Mouse (Mus musculus): ENCODE measurements around the gene Wdr90. TPM values are rescaled to one million over a fixed set of nuclear protein-coding genes. Genes with fewer than 3 reads are reported as not detected.

The Wdr90 gene
- 7.4 and 8.4 TPM in 2 replicates for total RNA-seq (2017)

GRCm38 (mm10) chr17:25860832-25861703, at the start of gene Wdr90:
Gene Wdr90 (minus strand): TSS chr17:25861501.
- ATAC-seq (ENCODE audit: extremely low read depth, insufficient number of reproducible peaks, low FRiP score, poor library complexity, severe bottlenecking): peak; percentile 92

DNA sequence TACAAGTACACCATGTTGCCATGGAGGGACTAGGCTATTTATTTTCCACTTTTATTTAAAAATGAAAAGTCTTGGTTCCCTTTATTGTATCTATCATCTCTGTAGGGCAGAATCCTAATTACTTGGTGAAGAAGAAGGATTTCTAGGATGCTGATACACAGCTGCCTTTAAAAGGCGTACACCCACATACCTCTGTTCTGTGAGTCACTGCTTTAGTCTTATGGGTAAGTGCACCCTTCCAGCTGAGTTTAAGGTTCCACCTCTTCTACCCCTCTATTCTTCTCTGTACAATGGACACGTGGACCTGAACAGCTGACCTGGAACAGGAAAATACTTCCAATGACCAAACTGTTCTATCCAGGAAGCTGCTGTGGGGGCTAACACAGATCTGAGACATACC, 46.3 kb upstream of the Wdr90 start:
- no peak for ATAC-seq (ENCODE audit: extremely low read depth, insufficient number of reproducible peaks, low FRiP score, poor library complexity, severe bottlenecking)

GRCm38 (mm10) chr17:25903061-25903460, 41.8 kb upstream of the Wdr90 start:
- ATAC-seq (ENCODE audit: extremely low read depth, insufficient number of reproducible peaks, low FRiP score, poor library complexity, severe bottlenecking): 0 out of 2 replicates have a peak, but pooled peaks have one; percentile 48

GRCm38 (mm10) chr17:25900193-25900592, 38.9 kb upstream of the Wdr90 start:
- no peak for ATAC-seq (ENCODE audit: extremely low read depth, insufficient number of reproducible peaks, low FRiP score, poor library complexity, severe bottlenecking)

DNA sequence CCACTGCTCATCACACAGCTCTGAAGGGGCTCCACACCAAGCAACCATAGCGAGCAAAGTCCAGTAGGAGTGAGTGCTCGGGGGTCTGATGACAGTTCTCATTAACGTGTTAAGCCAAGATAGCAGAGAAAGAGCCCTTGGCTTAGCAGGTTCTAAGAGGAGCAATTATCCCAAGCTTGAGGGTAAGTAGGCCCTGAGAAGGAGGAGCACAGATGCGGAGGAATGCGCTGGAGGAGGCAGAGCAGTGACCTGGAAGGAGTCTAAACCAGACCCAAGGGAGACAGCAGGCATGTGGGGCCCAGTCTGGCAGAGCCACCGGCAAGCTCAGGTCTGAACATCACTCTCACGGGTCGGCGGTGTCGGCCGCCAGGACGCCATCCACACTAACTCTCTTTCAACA, 34.6 kb upstream of the Wdr90 start:
- no peak for ATAC-seq (ENCODE audit: extremely low read depth, insufficient number of reproducible peaks, low FRiP score, poor library complexity, severe bottlenecking)

DNA sequence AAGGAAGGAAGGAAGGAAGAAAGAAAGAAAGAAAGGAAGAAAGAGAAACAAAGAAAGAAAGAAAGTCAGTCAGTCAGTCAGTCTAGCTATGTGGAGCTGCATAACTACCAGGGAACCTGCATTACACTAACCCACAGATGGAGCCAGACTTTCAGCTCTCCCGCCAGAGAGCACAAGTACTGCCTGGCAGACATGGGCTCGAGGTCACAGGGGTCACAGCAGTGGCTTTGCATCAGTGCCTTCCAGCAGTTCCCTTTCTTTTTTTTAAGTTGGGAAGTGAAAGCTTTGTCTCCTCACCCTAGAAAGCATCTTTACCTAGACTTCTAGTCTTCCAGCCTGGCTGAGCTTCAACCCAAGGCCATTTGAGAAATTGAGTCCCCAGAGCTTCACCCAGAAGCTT, 34.1 kb upstream of the Wdr90 start:
- ATAC-seq (ENCODE audit: extremely low read depth, insufficient number of reproducible peaks, low FRiP score, poor library complexity, severe bottlenecking): no peak

DNA sequence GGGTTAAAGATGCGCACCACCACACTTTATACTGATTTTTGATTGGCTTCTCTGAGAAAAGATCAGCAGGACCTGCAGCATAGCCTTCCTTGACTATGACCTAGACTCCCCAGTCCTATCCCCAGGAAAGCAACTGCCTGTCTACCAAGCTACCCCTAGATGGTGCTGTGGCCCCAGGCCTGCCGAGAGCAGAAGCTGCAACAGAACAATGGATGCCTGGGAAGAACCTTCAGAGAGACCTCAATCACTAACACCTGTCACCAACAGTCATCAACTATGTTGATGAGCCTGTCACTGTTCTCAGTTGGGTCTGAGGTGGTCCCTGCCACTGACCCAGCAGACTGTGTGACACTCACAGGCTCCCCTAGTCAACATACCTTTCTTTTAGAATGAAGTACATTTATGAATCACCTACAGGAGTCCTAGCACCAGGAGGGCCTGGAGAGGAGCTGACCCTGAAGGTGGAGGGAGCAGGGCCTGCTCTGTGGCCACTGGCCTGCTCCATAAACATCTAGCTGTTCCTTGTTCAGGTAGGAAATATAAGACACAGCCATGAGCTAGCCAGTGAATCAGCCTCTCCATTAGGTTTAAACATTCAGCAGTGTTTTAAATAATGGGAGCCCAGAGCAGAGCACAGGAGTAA, 32.8 kb upstream of the Wdr90 start:
- ATAC-seq (ENCODE audit: extremely low read depth, insufficient number of reproducible peaks, low FRiP score, poor library complexity, severe bottlenecking): peak; percentile 92

- no peak for ATAC-seq (ENCODE audit: extremely low read depth, insufficient number of reproducible peaks, low FRiP score, poor library complexity, severe bottlenecking)
These were observed 27.5 kb upstream of the Wdr90 start for GRCm38 (mm10) chr17:25888837-25889236.

GRCm38 (mm10) chr17:25887467-25887866, 26.2 kb upstream of the Wdr90 start:
- ATAC-seq (ENCODE audit: extremely low read depth, insufficient number of reproducible peaks, low FRiP score, poor library complexity, severe bottlenecking): no peak

DNA sequence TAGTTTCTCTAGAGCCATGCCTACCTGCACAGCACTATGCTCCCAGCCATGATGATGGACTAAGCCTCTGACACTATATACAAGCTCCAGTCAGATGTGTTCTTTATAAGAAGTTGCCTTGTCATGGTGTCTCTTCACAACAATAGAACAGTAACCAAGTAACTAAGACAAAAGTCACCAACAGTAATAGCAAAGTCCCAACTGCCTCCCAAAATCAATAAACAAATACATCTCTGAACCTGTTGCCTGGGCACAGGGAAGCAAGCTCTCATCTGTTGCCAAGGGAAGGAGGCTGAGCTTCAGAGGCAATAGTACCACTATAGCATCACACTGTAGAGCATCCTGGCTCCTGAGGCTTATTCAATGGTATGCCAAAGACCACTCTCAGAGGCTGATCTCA, 25.5 kb upstream of the Wdr90 start:
- no peak for ATAC-seq (ENCODE audit: extremely low read depth, insufficient number of reproducible peaks, low FRiP score, poor library complexity, severe bottlenecking)

DNA sequence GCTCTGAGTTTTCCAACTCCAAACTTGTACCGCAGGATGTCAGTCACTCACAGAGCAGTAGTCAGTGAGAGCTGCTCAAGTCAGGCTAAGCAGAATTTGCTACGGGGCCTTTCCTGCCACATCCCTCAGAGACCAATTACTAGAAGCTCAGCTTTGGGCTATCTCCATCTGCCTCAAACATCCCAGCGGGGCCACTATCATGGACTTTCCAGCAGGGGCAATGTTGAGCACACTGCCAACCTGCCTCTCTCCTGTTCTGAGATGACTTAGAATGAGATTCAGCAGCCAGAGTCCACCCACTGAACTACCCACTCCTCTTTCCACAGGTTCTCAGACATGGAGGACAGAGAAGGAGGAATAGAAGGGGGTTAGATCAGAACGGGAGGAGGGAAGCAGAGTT, 24.3 kb upstream of the Wdr90 start:
- ATAC-seq (ENCODE audit: extremely low read depth, insufficient number of reproducible peaks, low FRiP score, poor library complexity, severe bottlenecking): no peak

GRCm38 (mm10) chr17:25883824-25884223, 22.5 kb upstream of the Wdr90 start:
- ATAC-seq (ENCODE audit: extremely low read depth, insufficient number of reproducible peaks, low FRiP score, poor library complexity, severe bottlenecking): no peak

- no peak for ATAC-seq (ENCODE audit: extremely low read depth, insufficient number of reproducible peaks, low FRiP score, poor library complexity, severe bottlenecking)
These were observed 22.0 kb upstream of the Wdr90 start for GRCm38 (mm10) chr17:25883268-25883667.

DNA sequence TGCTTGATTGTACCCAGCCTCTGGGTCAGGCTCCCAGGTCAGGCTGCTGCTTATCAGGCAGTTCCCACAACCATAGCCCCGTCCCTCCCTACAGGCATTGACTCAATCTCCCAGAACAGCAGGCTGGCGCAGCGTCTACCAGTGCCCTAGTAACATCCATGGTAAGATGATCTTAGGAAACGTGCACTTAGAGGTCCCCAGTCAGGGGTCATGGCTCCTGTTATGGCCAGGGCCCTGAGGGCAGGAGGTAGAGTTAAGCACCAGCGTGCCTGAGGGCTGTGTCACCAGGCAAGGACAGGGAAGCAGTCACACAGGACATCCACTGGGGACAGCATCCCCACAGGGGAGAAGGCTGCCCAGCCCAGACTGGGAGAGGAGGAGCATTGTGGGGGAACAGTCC, 21.0 kb upstream of the Wdr90 start:
- ATAC-seq (ENCODE audit: extremely low read depth, insufficient number of reproducible peaks, low FRiP score, poor library complexity, severe bottlenecking): no peak

GRCm38 (mm10) chr17:25881691-25882090, 20.4 kb upstream of the Wdr90 start:
- ATAC-seq (ENCODE audit: extremely low read depth, insufficient number of reproducible peaks, low FRiP score, poor library complexity, severe bottlenecking): no peak

- no peak for ATAC-seq (ENCODE audit: extremely low read depth, insufficient number of reproducible peaks, low FRiP score, poor library complexity, severe bottlenecking)
These were observed 19.8 kb upstream of the Wdr90 start for GRCm38 (mm10) chr17:25880913-25881641.

- no peak for ATAC-seq (ENCODE audit: extremely low read depth, insufficient number of reproducible peaks, low FRiP score, poor library complexity, severe bottlenecking)
These were observed 19.1 kb upstream of the Wdr90 start, which contains the start of gene Wfikkn1 for GRCm38 (mm10) chr17:25880196-25880910. Gene Wfikkn1 (minus strand): TSS chr17:25880858.

GRCm38 (mm10) chr17:25879750-25880149, 18.4 kb upstream of the Wdr90 start:
- ATAC-seq (ENCODE audit: extremely low read depth, insufficient number of reproducible peaks, low FRiP score, poor library complexity, severe bottlenecking): no peak

GRCm38 (mm10) chr17:25879261-25879660, 18.0 kb upstream of the Wdr90 start:
- no peak for ATAC-seq (ENCODE audit: extremely low read depth, insufficient number of reproducible peaks, low FRiP score, poor library complexity, severe bottlenecking)

Data from neutrophil, adult 5-6 weeks (primary cell).